Mouse (Mus musculus): Measurements from ENCODE around the gene Gm10772. TPM values are rescaled to one million over a fixed set of nuclear protein-coding genes. Genes with fewer than 3 reads are reported as not detected.
"Not testable (repeated sequence)": the region's sequence is repeated elsewhere in the genome, so short reads cannot be mapped to it uniquely, and the experiment has no call there.

Gm10772 gene
- not detected in 2 replicates for polyA plus RNA-seq (2016; fragmentation: Nextera tagmentation; extraction: Ambion mirVana)

GRCm38 (mm10) chr13:66227473-66227872 lies at the start of gene Gm10772:
Gene Gm10772, minus strand, starts transcription at chr13:66227573.
- not testable (repeated sequence) for H3K4me2 ChIP-seq; H3K9ac ChIP-seq; H3K36me3 ChIP-seq; H3K9me3 ChIP-seq (replicated peaks); H3K27me3 ChIP-seq (replicated peaks); H3K4me1 ChIP-seq; H3K27ac ChIP-seq; H3K4me3 ChIP-seq; ATAC-seq
- 67% methylated on average over 2 of the region's 3 CpGs for WGBS (ENCODE audit: insufficient replicate concordance)

GRCm38 (mm10) chr13:66263914-66264313 lies 36.5 kb upstream of the Gm10772 start:
- H3K9ac ChIP-seq; H3K4me2 ChIP-seq; H3K4me3 ChIP-seq; H3K9me3 ChIP-seq (replicated peaks); H3K27me3 ChIP-seq (replicated peaks); ATAC-seq; H3K27ac ChIP-seq; H3K4me1 ChIP-seq; H3K36me3 ChIP-seq: not testable (repeated sequence)
- no CpG with 5 or more reads among the region's 1 CpGs for WGBS (ENCODE audit: insufficient replicate concordance)

GRCm38 (mm10) chr13:66263141-66263540 lies 35.8 kb upstream of the Gm10772 start:
- H3K4me2 ChIP-seq; H3K27ac ChIP-seq; H3K36me3 ChIP-seq; H3K9me3 ChIP-seq (replicated peaks); H3K4me1 ChIP-seq; H3K27me3 ChIP-seq (replicated peaks); ATAC-seq; H3K9ac ChIP-seq; H3K4me3 ChIP-seq: not testable (repeated sequence)
- 40% methylated on average over 2 of the region's 7 CpGs for WGBS (ENCODE audit: insufficient replicate concordance)

GRCm38 (mm10) chr13:66214349-66214748 lies 13.0 kb downstream of the Gm10772 start:
- Histone ChIP-seq H3K36me3 (no peaks in the 10 kb centered on the region), H3K27me3 (replicated peaks) (no peaks in the 10 kb centered on the region), H3K4me1 (no peaks in the 10 kb centered on the region), H3K9me3 (replicated peaks) (no peaks in the 10 kb centered on the region), H3K4me3 (no peak overlapping the region), H3K27ac (no peak overlapping the region), H3K4me2 (no peak overlapping the region), H3K9ac (no peak overlapping the region)
- ATAC-seq = no peak
- no CpG with 5 or more reads among the region's 11 CpGs for WGBS (ENCODE audit: insufficient replicate concordance)

GRCm38 (mm10) chr13:66213811-66214210 lies 13.6 kb downstream of the Gm10772 start:
- WGBS (ENCODE audit: insufficient replicate concordance) = no CpG with 5 or more reads among the region's 1 CpGs
- not testable (repeated sequence) for H3K9ac ChIP-seq; H3K9me3 ChIP-seq (replicated peaks); ATAC-seq; H3K36me3 ChIP-seq; H3K4me1 ChIP-seq; H3K4me3 ChIP-seq; H3K4me2 ChIP-seq; H3K27ac ChIP-seq; H3K27me3 ChIP-seq (replicated peaks)

- 62% methylated on average over 5 of the region's 12 CpGs for WGBS (ENCODE audit: insufficient replicate concordance)
- H3K4me2 ChIP-seq; H3K4me1 ChIP-seq; H3K36me3 ChIP-seq; ATAC-seq; H3K27me3 ChIP-seq (replicated peaks); H3K4me3 ChIP-seq; H3K9ac ChIP-seq; H3K27ac ChIP-seq; H3K9me3 ChIP-seq (replicated peaks): not testable (repeated sequence)
Measured at GRCm38 (mm10) chr13:66179172-66179571, 48.2 kb downstream of the Gm10772 start.

Other genes with a start within 250 kb of the Gm10772 start
- gene Gm10324, start 108.0 kb downstream of the Gm10772 start, polyA plus RNA-seq (2016; fragmentation: Nextera tagmentation; extraction: Ambion mirVana) = not detected in 2 replicates
- gene 2410141K09Rik, start 213.5 kb upstream of the Gm10772 start, polyA plus RNA-seq (2016; fragmentation: Nextera tagmentation; extraction: Ambion mirVana) = not detected in 2 replicates